Mouse (Mus musculus) G1E (cell line): ENCODE results near the gene Rspo1. TPM values are rescaled to one million over a fixed set of nuclear protein-coding genes. Genes with fewer than 3 reads are reported as not detected.

ENCODE experiments used
- ATAC-seq: 2 replicates; pipeline ENCODE4 v1.8.0; 2016; ENCODE audit warnings: mild to moderate bottlenecking; ENCODE audit not compliant: insufficient number of reproducible peaks, poor library complexity, low FRiP score, severe bottlenecking; ENCODE audit errors: extremely low read depth
- DNase-seq: peaks from one replicate; pipeline ENCODE4 v3.0.0; 2012; ENCODE audit warnings: low spot score
- H3K27me3 ChIP-seq: 2 replicates; pipeline ENCODE4 v1.6.1; 2012; ENCODE audit warnings: mild to moderate bottlenecking, low read length, inconsistent platforms; ENCODE audit not compliant: insufficient read depth
- H3K36me3 ChIP-seq: replicated peaks from 2 replicates; pipeline ENCODE3; 2012; ENCODE audit warnings: mild to moderate bottlenecking, inconsistent platforms
- H3K4me1 ChIP-seq: 2 replicates; pipeline ENCODE4 v1.6.1; 2012; ENCODE audit warnings: low read depth, low read length, inconsistent platforms, mixed read lengths; ENCODE audit not compliant: insufficient read depth
- H3K4me3 ChIP-seq: 2 replicates; pipeline ENCODE4 v1.5.1; 2012; ENCODE audit warnings: low read depth, mild to moderate bottlenecking, inconsistent platforms, low read length, moderate library complexity, mixed read lengths
- H3K9me3 ChIP-seq: replicated peaks from 2 replicates; pipeline ENCODE4 v1.6.1; 2012; ENCODE audit warnings: inconsistent platforms
- CTCF ChIP-seq: IDR thresholded peaks from 2 replicates; pipeline ENCODE4 v1.5.1; 2012; ENCODE audit warnings: low read depth, low read length, inconsistent platforms, mixed read lengths
- GATA1 ChIP-seq: IDR thresholded peaks from 2 replicates; pipeline ENCODE4 v1.6.1; 2012; ENCODE audit warnings: borderline replicate concordance, low read length, inconsistent platforms, mixed read lengths
- GATA2 ChIP-seq: IDR thresholded peaks from 2 replicates; pipeline ENCODE4 v1.6.1; 2012; ENCODE audit warnings: low read depth, low read length, inconsistent platforms, borderline replicate concordance
- POLR2AphosphoS5 ChIP-seq: IDR thresholded peaks from 2 replicates; pipeline ENCODE4 v1.6.1; 2012; ENCODE audit warnings: low read depth, low read length, inconsistent platforms; ENCODE audit not compliant: insufficient replicate concordance
- TAL1 ChIP-seq: conservative IDR thresholded peaks from 2 replicates; pipeline ENCODE4 v1.6.1; 2012; ENCODE audit warnings: low read depth, low read length, inconsistent platforms, mixed read lengths
- polyA plus RNA-seq: library from polyadenylated mRNA; stranded (reverse); fragments of >175 nt; gene quantifications from 2 replicates; pipeline ENCODE4 v1.2.3, GENCODE M21; 2012
- total RNA-seq, 2 experiments: library from RNA; stranded (forward) in 1 of 2; stranded (reverse) in 1 of 2; fragments of 200-1000 nt in 1 of 2; fragments of >200 nt in 1 of 2; fragmentation: Nextera tagmentation in 1 of 2; gene quantifications; 2 replicates each; pipeline ENCODE4 v1.2.3; 2014 to 2017

The Rspo1 gene
- total and polyA plus RNA-seq, 3 experiments, result not detected

- no peaks in the 10 kb centered on the region for H3K36me3 ChIP-seq
- TF ChIP-seq GATA1, result no peak
- no peak for TF ChIP-seq POLR2AphosphoS5
- no peak overlapping the region for H3K4me3 ChIP-seq
- no peak for ATAC-seq
- peaks cover 15% of the 10 kb centered on the region for H3K27me3 ChIP-seq
- H3K4me1 ChIP-seq, result peaks cover 5% of the 10 kb centered on the region
- no peak for DNase-seq
- peaks cover 7% of the 10 kb centered on the region for H3K9me3 ChIP-seq
Measured at GRCm38 (mm10) chr4:124984871-124985670, 1.2 kb upstream of the Rspo1 start.

DNA sequence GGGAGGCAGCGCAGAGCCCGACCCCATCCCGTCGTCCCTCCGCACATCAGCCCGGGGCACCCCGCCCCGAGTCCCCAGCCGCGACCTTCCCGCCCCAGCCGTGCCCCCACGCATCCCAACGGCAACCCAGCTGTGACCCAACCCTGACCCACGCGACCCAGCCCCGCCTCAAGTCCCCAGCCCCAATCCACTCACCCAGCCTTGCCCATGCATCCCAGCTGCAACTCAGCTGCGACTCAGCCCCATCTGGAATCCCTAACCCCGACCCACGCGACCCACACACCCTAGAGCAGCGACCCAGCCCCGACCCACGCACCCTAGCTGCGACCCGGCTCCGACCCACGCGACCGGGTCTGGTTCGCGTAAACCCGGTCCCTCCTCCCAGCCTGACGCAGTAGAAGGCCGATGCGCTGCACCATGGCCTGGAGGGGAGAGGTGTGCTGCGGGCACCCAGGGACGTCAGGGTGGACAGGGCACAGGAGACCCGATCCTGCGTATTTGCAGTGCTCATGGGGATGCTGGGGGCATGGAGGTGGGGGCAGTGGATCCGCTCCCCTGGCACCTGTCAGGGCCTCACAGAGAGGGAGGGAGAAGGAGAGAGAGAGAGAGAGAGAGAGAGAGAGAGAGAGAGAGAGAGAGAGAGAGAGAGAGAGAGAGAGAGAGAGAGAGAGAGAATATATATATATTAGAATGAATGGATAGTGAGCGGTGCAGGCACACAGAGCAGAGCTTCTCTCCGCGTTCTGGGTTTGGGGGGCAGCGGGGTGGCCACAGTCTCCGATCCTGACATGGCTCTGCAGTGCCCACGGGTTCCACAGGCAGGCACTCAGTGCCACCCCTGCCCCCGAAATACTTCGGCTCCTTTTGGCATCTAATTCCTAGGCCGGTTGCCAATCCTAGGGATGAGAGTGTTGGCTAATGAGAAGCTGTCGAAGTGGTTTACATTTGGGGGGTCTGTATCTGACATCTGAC is 795 bp downstream of the Rspo1 start:
- no peak for ATAC-seq
- Histone ChIP-seq H3K9me3 (peaks cover 7% of the 10 kb centered on the region), H3K4me1 (peaks cover 5% of the 10 kb centered on the region), H3K36me3 (no peaks in the 10 kb centered on the region), H3K27me3 (peaks cover 30% of the 10 kb centered on the region), H3K4me3 (no peak overlapping the region; the same call in 1 of the 2 replicates)
- no peak for DNase-seq
- no peak for TF ChIP-seq GATA2
- TF ChIP-seq TAL1, result no peak
- no peak for TF ChIP-seq POLR2AphosphoS5
- TF ChIP-seq GATA1, result no peak
- no peak for TF ChIP-seq CTCF

DNA sequence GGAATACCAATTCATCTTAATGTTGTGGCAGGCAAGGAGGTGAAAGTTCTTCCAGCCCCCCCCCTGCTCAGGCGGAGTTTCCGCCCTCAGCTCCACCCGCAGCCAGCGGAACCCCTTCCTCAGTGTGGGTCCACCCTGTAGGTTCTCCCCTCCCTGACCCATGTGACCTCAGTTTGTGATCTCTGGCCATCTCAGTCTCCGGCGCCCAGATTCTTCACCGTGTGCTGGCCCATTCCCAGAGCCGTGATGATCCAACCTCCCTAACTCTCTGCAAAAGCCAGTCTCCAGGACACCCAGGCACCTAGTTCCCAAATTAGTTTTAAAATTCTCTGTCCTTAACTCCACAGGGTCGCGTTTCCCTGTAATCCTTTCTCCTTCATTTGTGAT is 1.5 kb downstream of the Rspo1 start:
- no peak for TF ChIP-seq CTCF
- TF ChIP-seq GATA2, result no peak
- no peak for TF ChIP-seq POLR2AphosphoS5
- no peak for TF ChIP-seq TAL1
- no peak for TF ChIP-seq GATA1
- Histone ChIP-seq H3K4me1 (peaks cover 5% of the 10 kb centered on the region), H3K36me3 (no peaks in the 10 kb centered on the region), H3K27me3 (peaks cover 32% of the 10 kb centered on the region), H3K9me3 (peaks cover 7% of the 10 kb centered on the region), H3K4me3 (no peak overlapping the region)
- no peak for ATAC-seq
- DNase-seq, result no peak

DNA sequence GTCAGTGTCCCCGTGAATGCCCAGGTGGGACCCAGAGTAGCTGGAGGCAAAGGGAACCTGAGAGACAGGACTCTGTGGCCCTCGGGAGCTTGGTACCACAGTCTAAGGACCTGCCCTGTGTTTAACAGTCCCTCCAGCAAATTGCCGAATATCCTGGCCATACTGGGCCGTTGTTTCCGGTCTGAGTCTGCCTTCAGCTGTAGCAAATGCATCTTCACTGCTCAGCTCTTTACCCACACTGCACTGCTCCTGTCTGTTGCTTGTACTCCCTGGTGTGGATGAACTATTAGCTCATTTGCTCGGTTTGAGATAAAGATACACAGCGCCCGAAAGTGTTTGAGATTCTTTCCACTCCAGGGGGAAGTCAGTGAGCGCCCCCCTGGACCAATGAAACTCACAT is 2.2 kb downstream of the Rspo1 start:
- no peak overlapping the region for H3K4me3 ChIP-seq
- H3K27me3 ChIP-seq, result peaks cover 32% of the 10 kb centered on the region
- no peaks in the 10 kb centered on the region for H3K36me3 ChIP-seq
- ATAC-seq (no peak), DNase-seq (no peak)
- no peak for TF ChIP-seq POLR2AphosphoS5
- TF ChIP-seq GATA2, result no peak
- TF ChIP-seq GATA1, result no peak
- no peak for TF ChIP-seq TAL1
- TF ChIP-seq CTCF, result no peak
- H3K9me3 ChIP-seq, result peaks cover 7% of the 10 kb centered on the region
- peaks cover 5% of the 10 kb centered on the region for H3K4me1 ChIP-seq

DNA sequence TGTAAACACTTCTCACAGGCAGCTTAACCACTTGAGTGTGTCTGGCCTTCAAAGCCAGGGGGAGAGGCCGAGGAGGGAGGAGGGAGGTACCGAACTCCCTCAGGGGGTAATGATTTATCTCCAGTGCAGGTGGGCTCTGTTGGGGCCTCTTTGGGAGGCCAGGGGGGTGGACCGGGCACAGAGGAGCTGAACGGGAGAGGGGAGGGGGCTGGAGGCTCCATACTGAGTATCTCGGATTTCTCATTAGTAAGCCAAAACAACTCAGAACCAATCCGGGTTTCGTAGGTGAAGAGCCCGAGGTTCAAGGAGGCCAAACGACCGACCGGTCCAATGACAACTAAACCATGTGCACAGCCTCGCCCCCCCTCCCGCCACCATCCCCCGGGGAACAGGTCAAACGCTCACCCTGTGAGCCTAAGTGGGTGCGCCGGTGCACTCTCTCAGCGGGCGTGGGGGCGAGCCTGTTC is 3.6 kb downstream of the Rspo1 start:
- H3K36me3 ChIP-seq, result no peaks in the 10 kb centered on the region
- H3K4me1 ChIP-seq, result no peaks in the 10 kb centered on the region
- H3K9me3 ChIP-seq, result peaks cover 7% of the 10 kb centered on the region
- no peak for DNase-seq
- TF ChIP-seq GATA1 (no peak), GATA2 (no peak)
- peaks cover 32% of the 10 kb centered on the region for H3K27me3 ChIP-seq
- no peak overlapping the region for H3K4me3 ChIP-seq
- no peak for ATAC-seq

DNA sequence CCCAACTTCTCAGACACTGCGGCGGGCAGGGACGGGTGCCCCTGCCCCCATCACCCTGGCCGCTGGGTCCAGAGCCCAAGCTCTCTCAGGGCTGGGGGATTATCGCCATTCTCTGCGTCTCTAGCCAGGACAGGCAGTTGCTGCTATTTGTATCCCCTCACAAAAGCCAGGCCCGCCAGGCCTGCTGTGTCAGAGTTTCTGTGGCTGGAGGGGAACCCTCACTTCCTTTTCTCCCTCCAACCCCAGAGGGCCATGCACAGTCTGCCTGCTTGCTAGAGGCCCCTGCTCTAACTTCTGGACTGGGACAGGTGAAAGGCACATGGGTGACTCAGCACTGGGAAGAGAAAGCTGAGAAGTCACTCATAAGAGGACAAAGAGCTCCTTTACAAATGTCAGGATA is 4.1 kb downstream of the Rspo1 start:
- ATAC-seq (no peak), DNase-seq (no peak)
- Histone ChIP-seq H3K4me3 (no peak overlapping the region), H3K36me3 (no peaks in the 10 kb centered on the region), H3K27me3 (peaks cover 30% of the 10 kb centered on the region), H3K9me3 (peaks cover 7% of the 10 kb centered on the region), H3K4me1 (no peaks in the 10 kb centered on the region)
- TF ChIP-seq GATA1, result no peak
- no peak for TF ChIP-seq TAL1
- no peak for TF ChIP-seq GATA2
- no peak for TF ChIP-seq POLR2AphosphoS5
- TF ChIP-seq CTCF, result no peak
